Mouse (Mus musculus) thymus, postnatal 0 days (tissue): ENCODE data around the gene Fkbp5. TPM values are rescaled to one million over a fixed set of nuclear protein-coding genes. Genes with fewer than 3 reads are reported as not detected.
"Not testable (repeated sequence)": the region's sequence is repeated elsewhere in the genome, so short reads cannot be mapped to it uniquely, and the experiment has no call there.

ENCODE experiments used
- DNase-seq: peaks from one replicate; pipeline ENCODE4 v3.0.0-alpha.2; 2015; ENCODE audit warnings: low spot score
- polyA plus RNA-seq: library from polyadenylated mRNA; unstranded; fragments of >200 nt; fragmentation: Nextera tagmentation; extraction: Ambion mirVana; gene quantifications from 2 replicates; pipeline ENCODE4 v1.2.1, GENCODE M21; 2015

The Fkbp5 gene
- polyA plus RNA-seq, 1 experiment from 2014 or later, result 121 TPM

DNA sequence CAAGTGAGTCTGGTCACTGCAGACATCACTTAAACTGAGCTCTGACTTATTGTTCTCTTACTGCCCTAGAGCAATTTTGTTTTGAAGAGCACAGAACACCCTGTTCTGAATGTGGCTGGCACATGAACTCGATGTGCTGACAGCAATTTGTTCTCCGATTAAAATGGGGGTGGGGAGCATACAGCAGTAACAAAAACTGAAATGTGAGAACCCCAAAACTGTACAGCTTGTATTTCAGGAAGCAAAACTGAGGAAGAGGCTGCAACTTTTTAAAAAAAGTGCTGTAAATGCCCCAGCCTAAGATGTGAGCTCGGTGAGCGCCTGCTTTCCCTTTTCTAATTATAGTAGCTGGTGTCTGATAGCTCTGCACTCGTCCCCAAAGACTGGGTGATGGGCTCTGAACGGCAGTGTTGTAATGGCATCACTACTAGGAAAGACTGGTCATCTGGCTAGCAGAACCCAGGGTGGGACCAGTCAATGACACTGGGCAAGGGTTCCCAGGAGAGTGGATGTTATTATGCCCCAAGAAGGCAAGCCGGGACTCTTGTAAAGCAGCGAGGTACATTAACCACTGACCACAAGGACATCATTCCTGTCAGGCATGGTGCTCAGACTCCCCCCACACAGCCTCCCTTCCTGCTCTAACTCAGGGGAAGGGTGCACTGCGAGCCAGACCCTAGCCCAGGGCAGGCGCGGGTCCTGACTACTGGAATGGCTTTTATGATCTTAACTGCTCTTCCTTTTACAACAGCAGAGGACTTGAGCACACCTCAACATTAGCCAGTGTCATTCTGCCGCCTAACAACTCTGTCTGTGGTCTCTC, 96.9 kb downstream of the Fkbp5 start:
- DNase-seq, result no peak

- no peak for DNase-seq
Measured at GRCm38 (mm10) chr17:28419636-28420035, 97.7 kb downstream of the Fkbp5 start.

GRCm38 (mm10) chr17:28418954-28419353, 98.4 kb downstream of the Fkbp5 start:
- no peak for DNase-seq

DNA sequence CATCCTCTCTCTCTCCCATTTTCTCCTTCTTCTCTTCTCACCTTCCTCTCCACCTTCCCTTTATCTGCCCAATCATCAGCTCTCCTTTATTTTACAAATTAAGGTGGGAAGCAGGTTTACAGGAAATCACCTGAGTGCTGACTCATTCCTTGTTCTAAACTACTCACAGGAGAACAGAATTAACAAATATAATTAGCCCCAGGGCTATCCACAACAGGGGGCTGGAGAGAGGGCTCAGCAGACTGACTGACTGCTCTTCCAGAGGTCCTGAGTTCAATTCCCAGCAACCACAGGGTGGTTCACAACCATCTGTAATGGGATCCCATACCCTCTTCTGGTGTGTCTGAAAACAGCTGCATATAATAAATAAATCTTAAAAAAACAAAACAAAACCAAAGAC, 98.8 kb downstream of the Fkbp5 start:
- DNase-seq, result not testable (repeated sequence)

- no peak for DNase-seq
Measured at GRCm38 (mm10) chr17:28417771-28418170, 99.6 kb downstream of the Fkbp5 start.

DNA sequence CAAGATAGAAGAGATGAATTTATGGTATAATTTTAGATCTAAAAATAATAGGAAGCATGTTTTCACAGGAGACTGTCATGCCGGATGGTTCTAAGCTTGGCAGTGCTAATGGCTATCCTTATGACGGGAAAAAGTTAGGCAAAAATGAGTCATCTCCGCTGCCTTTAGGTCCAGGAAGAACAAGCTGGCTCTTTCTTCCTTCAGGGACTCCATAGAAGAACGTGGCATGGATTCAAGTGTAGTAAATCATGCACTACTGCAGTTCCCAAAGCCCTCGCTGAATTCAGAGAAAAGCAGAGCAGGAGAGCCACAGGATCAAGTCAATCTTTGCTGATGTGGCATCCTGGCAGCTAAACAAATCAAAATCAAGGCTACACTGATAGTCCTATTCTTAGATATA, 102.1 kb downstream of the Fkbp5 start:
- DNase-seq, result no peak

GRCm38 (mm10) chr17:28411381-28411960, 105.9 kb downstream of the Fkbp5 start:
- DNase-seq, result no peak

- DNase-seq, result no peak
Measured at GRCm38 (mm10) chr17:28410731-28411130, 106.6 kb downstream of the Fkbp5 start.

DNA sequence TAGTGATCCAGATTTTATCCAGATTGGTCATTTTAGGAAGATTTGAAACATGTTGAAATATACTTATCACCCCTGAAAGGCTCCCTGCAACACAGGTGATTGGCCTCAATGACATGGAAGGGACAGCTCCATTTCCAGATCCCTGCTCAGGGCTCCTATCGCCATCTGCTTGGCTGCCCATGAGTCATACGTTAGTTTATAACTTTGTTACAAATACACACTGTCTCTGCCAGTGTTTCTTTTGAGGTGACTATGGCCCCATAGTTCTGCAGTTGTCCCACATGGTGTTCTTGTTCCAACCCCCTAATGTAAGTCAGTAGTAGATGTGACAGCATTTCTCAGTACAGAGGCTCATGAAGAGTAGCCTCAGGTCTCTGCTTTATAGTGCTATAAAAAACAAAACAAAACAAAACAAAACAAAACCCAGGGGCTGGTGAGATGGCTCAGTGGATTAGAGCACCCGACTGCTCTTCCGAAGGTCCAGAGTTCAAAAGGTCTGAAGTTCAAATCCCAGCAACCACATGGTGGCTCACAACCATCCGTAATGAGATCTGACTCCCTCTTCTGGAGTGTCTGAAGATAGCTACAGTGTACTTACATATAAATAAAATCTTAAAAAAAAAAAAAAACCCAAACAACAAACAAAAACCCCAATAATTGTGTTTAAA, 108.9 kb downstream of the Fkbp5 start:
- DNase-seq, result no peak

DNA sequence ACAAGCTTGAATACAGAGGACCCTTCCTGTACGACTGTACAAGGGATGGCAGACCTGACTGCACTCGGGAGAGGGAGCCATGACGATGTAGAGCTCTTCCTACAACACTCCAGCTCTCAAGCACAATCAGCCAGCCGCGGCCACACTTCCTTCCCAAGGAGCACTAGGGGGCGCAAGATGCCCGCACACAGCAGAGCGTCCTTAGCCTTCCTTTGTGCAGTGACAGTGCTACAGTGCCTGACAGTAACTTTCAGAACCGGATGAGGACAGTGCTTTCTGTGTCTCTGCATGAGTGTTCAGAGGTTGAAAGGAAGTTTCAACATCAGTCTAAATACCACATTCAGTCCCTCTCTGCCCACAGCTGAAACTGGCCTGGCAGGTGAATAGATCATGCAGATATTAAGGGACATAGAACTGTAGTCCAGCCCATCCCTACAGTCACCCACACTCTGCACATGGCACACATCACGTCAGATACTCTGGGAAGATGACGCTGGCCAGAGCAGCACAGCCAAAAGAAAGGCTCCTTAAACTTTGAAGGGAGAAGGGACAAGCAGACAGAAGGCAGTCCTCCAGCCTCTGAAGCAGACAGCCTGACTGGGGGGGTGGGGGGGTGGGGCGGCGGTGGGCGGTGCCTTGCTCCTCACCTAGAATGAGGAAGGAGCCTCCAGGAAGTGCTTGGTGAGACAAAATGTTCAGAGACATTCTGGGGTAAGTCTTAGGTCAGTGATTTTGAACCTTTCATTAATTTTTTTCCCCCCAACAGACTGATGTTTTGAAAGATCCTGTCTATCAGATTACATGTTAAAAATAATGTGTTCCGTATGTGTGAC, 109.7 kb downstream of the Fkbp5 start:
- peak; percentile 86 for DNase-seq

- no peak for DNase-seq
Measured at GRCm38 (mm10) chr17:28406471-28406870, 110.9 kb downstream of the Fkbp5 start.

DNA sequence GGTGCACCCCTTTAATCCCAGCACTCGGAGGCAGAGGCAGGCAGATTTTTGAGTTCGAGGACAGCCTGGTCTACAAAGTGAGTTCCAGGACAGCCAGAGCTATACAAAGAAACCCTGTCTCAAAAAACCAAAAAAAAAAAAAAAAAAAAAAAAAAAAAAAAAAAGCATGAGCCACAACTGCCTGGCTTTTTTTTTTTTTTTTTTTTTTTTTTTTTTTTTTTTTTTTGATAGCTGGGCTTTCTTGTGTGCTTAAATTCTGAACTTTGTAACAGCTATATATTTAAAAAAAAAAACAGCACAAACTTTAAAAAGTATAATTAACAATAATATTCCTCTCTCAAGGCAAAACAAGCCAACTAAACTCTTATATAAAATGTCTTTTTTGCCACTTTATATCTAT, 112.6 kb downstream of the Fkbp5 start:
- not testable (repeated sequence) for DNase-seq

- DNase-seq, result no peak
Measured at GRCm38 (mm10) chr17:28404301-28404700, 113.0 kb downstream of the Fkbp5 start.

- DNase-seq, result no peak
Measured at GRCm38 (mm10) chr17:28394994-28395393, 122.3 kb downstream of the Fkbp5 start.

GRCm38 (mm10) chr17:28394051-28394765, 123.1 kb downstream of the Fkbp5 start:
- no peak for DNase-seq

- DNase-seq, result peak; percentile 22
Measured at GRCm38 (mm10) chr17:28391568-28392432, 125.5 kb downstream of the Fkbp5 start.

GRCm38 (mm10) chr17:28388534-28388933, 128.8 kb downstream of the Fkbp5 start:
- no peak for DNase-seq

DNA sequence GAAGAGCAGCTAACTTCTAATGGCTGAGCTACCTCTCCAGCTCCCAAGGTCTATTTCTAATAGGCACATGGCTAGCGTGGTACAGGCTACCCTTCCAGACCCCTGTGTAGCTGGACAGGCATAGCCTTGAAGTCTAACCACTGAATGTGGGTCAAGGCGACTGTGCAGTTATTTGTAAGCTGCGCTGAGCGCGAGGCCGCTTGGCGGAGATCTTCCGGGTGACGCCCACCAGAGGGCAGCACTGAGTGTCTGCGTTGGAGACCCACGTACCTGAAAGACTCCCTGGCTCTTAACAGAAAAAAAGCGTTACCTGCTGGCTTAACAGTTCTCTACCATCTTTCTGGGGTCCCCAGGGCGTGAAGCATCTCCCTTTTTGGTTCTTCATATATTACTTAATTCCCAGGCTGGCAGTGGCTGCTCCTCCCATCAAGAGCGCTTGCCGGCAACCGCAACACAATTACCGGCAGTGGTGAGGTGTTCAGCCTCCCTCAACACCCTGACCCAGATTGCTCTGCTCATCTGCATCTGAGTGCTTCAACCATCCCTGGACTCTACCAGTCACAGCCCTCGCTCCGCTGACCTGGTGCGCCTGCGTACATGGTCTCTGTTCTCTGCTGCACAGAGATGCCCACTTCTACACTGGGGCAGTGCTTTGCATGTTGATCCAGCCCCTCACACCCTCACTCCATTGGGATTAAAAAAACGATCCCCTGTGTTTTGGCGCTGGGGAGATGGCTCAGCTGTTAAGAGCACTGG, 131.0 kb downstream of the Fkbp5 start:
- peak; percentile 84 for DNase-seq

DNA sequence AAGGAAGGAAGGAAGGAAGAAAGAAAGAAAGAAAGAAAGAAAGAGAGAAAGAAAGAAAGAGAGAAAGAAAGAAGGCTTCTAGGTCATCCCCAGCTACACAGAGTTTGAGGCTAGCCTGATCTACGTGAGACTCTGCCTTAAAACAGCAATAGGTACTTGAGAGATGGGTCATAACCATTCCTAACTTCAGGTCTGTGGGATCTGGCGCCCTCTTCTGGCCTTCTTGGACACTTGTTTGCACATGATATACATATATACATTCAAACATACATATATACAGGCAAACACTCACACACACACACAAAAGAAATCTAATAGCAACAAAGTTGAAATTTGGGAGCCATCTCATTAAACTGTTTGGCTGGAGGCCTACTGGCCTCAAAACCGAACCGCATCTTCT, 133.0 kb downstream of the Fkbp5 start:
- peak; percentile 58 for DNase-seq
